Mouse (Mus musculus): ENCODE data around the gene Cdh1. TPM values are rescaled to one million over a fixed set of nuclear protein-coding genes. Genes with fewer than 3 reads are reported as not detected.

Gene Cdh1
- polyA plus RNA-seq, 1 experiment from 2014 or later, result 28.8 TPM

GRCm38 (mm10) chr8:106610958-106611640 is 7.9 kb downstream of the Cdh1 start:
- TF ChIP-seq EP300 (IDR thresholded peaks at IDR 0.05; ENCODE audit: low read depth), result 0 out of 2 replicates have a peak, but pooled peaks have one; percentile 7
- no peak for TF ChIP-seq CTCF (IDR thresholded peaks at IDR 0.05; ENCODE audit: low read depth)
- ATAC-seq (peak; percentile 31; the same call in 1 of the 2 replicates), DNase-seq (no peak)
- Histone ChIP-seq H3K4me2 (ENCODE audit: low read depth, low read length) (no peak overlapping the region), H3K27ac (ENCODE audit: low read depth) (peak overlapping the region; percentile 61), H3K27me3 (ENCODE audit: insufficient read depth, low read length) (peaks cover 2% of the 10 kb centered on the region; the same call in 1 of the 2 replicates), H3K4me3 (ENCODE audit: low read depth, low read length) (no peak overlapping the region), H3K36me3 (replicated peaks; ENCODE audit: insufficient read depth, low read length) (no peaks in the 10 kb centered on the region), H3K4me1 (ENCODE audit: insufficient read depth) (peaks cover 16% of the 10 kb centered on the region), H3K9ac (replicated peaks) (no peak overlapping the region), H3K9me3 (ENCODE audit: low read length) (no peaks in the 10 kb centered on the region)
- 45% methylated on average over 9 of the region's 9 CpGs for WGBS (ENCODE audit: insufficient replicate concordance)

GRCm38 (mm10) chr8:106612047-106612446 is 8.9 kb downstream of the Cdh1 start:
- H3K27ac ChIP-seq (ENCODE audit: low read depth), result peak overlapping the region; percentile 61; the same call in 1 of the 2 replicates
- no peak for TF ChIP-seq CTCF (IDR thresholded peaks at IDR 0.05; ENCODE audit: low read depth)
- TF ChIP-seq EP300 (IDR thresholded peaks at IDR 0.05; ENCODE audit: low read depth), result no peak
- no peaks in the 10 kb centered on the region for H3K36me3 ChIP-seq (replicated peaks; ENCODE audit: insufficient read depth, low read length)
- H3K4me2 ChIP-seq (ENCODE audit: low read depth, low read length), result no peak overlapping the region
- H3K9ac ChIP-seq (replicated peaks), result no peak overlapping the region
- H3K9me3 ChIP-seq (ENCODE audit: low read length), result no peaks in the 10 kb centered on the region
- H3K27me3 ChIP-seq (ENCODE audit: insufficient read depth, low read length), result no peaks in the 10 kb centered on the region
- WGBS (ENCODE audit: insufficient replicate concordance), result 27% methylated on average over 3 of the region's 3 CpGs
- ATAC-seq (no peak), DNase-seq (no peak)
- peaks cover 18% of the 10 kb centered on the region for H3K4me1 ChIP-seq (ENCODE audit: insufficient read depth)
- no peak overlapping the region for H3K4me3 ChIP-seq (ENCODE audit: low read depth, low read length)

DNA sequence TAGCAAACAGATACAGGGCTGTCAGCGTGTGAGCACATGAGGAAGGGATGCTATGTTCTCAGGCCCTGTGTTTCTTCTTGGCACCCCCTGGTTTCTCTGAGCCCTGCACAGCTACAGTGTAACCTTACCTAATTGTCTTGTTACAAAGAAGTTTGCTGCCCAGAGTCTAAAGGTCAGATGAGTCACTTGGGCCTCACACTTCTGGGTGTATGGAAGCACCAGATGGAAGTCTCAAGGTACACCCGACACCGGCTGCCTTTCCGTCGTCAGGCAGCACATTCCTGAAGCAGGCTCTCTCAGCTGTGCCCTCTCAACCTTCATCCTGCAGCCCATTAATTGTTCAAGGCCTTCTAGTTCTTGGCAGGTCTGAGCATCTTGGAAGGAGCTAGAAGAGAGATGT is 11.6 kb downstream of the Cdh1 start:
- WGBS (ENCODE audit: insufficient replicate concordance), result 81% methylated on average over 5 of the region's 5 CpGs
- no peak overlapping the region for H3K4me3 ChIP-seq (ENCODE audit: low read depth, low read length)
- ATAC-seq (no peak), DNase-seq (no peak)
- H3K4me2 ChIP-seq (ENCODE audit: low read depth, low read length), result no peak overlapping the region
- TF ChIP-seq EP300 (IDR thresholded peaks at IDR 0.05; ENCODE audit: low read depth), result no peak
- TF ChIP-seq CTCF (IDR thresholded peaks at IDR 0.05; ENCODE audit: low read depth), result no peak
- no peaks in the 10 kb centered on the region for H3K36me3 ChIP-seq (replicated peaks; ENCODE audit: insufficient read depth, low read length)
- no peak overlapping the region for H3K9ac ChIP-seq (replicated peaks)
- H3K9me3 ChIP-seq (ENCODE audit: low read length), result no peaks in the 10 kb centered on the region
- no peaks in the 10 kb centered on the region for H3K27me3 ChIP-seq (ENCODE audit: insufficient read depth, low read length)
- H3K27ac ChIP-seq (ENCODE audit: low read depth), result no peak overlapping the region
- peaks cover 20% of the 10 kb centered on the region for H3K4me1 ChIP-seq (ENCODE audit: insufficient read depth)

DNA sequence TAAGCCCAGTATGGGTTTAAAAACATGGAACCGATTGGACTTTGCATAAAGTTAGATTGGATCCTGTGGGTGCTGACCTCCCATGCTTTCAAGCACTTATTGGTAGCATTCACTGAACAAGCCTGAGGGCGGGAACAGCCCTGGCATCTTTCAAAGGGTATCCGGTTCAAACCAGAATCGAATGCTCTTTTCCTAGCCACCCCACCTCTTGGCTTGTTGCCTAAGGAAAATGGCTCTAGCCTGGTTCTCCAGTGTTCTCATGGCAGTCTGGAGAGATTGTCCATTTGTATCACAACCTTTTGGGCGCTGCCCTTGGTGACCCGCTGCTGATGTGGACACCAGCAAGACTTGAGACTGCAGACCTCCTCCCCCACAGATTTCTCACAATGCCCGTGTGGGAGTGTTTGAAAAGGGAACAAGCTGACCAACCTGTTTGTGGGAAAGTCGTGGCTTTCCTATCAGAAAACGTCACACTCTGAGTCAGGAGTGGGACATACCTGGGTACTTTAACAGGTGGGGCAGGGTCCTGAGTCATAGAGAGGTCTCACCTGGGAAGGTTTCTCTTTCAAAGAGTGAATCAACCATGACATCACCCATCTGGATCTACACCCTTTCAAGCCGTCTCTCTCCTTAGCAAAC is 12.6 kb downstream of the Cdh1 start:
- no peak overlapping the region for H3K27ac ChIP-seq (ENCODE audit: low read depth)

GRCm38 (mm10) chr8:106616679-106617078 is 13.5 kb downstream of the Cdh1 start:
- WGBS (ENCODE audit: insufficient replicate concordance), result 56% methylated on average over 4 of the region's 4 CpGs
- TF ChIP-seq EP300 (IDR thresholded peaks at IDR 0.05; ENCODE audit: low read depth) (no peak), CTCF (IDR thresholded peaks at IDR 0.05; ENCODE audit: low read depth) (no peak)
- no peak for ATAC-seq

More for the DNA sequence above, 12.6 kb downstream of the Cdh1 start:
- ATAC-seq, result no peak
- no peak overlapping the region for H3K4me3 ChIP-seq (ENCODE audit: low read depth, low read length)
- DNase-seq, result no peak
- no peak overlapping the region for H3K9ac ChIP-seq (replicated peaks)
- H3K9me3 ChIP-seq (ENCODE audit: low read length), result no peaks in the 10 kb centered on the region
- 64% methylated on average over 10 of the region's 10 CpGs for WGBS (ENCODE audit: insufficient replicate concordance)
- no peaks in the 10 kb centered on the region for H3K36me3 ChIP-seq (replicated peaks; ENCODE audit: insufficient read depth, low read length)
- TF ChIP-seq CTCF (IDR thresholded peaks at IDR 0.05; ENCODE audit: low read depth), result no peak
- TF ChIP-seq EP300 (IDR thresholded peaks at IDR 0.05; ENCODE audit: low read depth), result no peak
- no peak overlapping the region for H3K4me2 ChIP-seq (ENCODE audit: low read depth, low read length)
- H3K27me3 ChIP-seq (ENCODE audit: insufficient read depth, low read length), result no peaks in the 10 kb centered on the region
- H3K4me1 ChIP-seq (ENCODE audit: insufficient read depth), result peaks cover 20% of the 10 kb centered on the region

GRCm38 (mm10) chr8:106617196-106617595 is 14.0 kb downstream of the Cdh1 start:
- ATAC-seq, result no peak
- Histone ChIP-seq H3K4me3 (ENCODE audit: low read depth, low read length) (no peak overlapping the region), H3K4me1 (ENCODE audit: insufficient read depth) (peaks cover 17% of the 10 kb centered on the region), H3K4me2 (ENCODE audit: low read depth, low read length) (no peak overlapping the region), H3K9me3 (ENCODE audit: low read length) (no peaks in the 10 kb centered on the region), H3K36me3 (replicated peaks; ENCODE audit: insufficient read depth, low read length) (no peaks in the 10 kb centered on the region), H3K27ac (ENCODE audit: low read depth) (no peak overlapping the region), H3K9ac (replicated peaks) (no peak overlapping the region), H3K27me3 (ENCODE audit: insufficient read depth, low read length) (no peaks in the 10 kb centered on the region)
- DNase-seq, result no peak
- 53% methylated on average over 6 of the region's 6 CpGs for whole genome bisulfite sequencing (ENCODE audit: insufficient replicate concordance)
- TF ChIP-seq EP300 (IDR thresholded peaks at IDR 0.05; ENCODE audit: low read depth), result no peak
- TF ChIP-seq CTCF (IDR thresholded peaks at IDR 0.05; ENCODE audit: low read depth), result no peak

More at GRCm38 (mm10) chr8:106616679-106617078, 13.5 kb downstream of the Cdh1 start:
- Histone ChIP-seq H3K4me3 (ENCODE audit: low read depth, low read length) (no peak overlapping the region), H3K9me3 (ENCODE audit: low read length) (no peaks in the 10 kb centered on the region), H3K4me1 (ENCODE audit: insufficient read depth) (peaks cover 20% of the 10 kb centered on the region), H3K4me2 (ENCODE audit: low read depth, low read length) (no peak overlapping the region), H3K9ac (replicated peaks) (no peak overlapping the region), H3K27ac (ENCODE audit: low read depth) (no peak overlapping the region), H3K36me3 (replicated peaks; ENCODE audit: insufficient read depth, low read length) (no peaks in the 10 kb centered on the region), H3K27me3 (ENCODE audit: insufficient read depth, low read length) (no peaks in the 10 kb centered on the region)
- DNase-seq, result no peak
